Mouse (Mus musculus): ENCODE measurements around the gene Cdk12. TPM values are rescaled to one million over a fixed set of nuclear protein-coding genes. Genes with fewer than 3 reads are reported as not detected.

Cdk12 gene
- polyA plus RNA-seq, 1 experiment, result 29.6 TPM

DNA sequence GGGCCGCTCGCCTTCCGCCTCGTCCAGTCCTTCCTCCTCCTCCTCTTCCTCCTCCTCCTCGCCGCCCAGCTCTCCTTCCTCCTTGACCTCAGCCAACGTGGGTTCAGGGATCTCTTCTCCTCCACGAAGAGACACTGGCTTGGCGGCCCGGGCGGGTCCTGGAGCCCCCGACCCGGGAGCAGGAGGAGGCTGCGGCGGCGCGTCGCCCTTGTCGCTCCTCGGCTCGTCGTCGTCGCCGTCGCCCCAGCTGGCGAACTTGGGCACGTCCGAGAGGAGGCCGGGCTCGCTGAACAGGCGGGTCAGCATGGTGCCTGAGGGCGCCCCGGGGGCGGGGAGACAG lies 125.1 kb downstream of the Cdk12 start:
- Histone ChIP-seq H3K4me3 (ENCODE audit: insufficient read depth, low read length) (peak overlapping the region; percentile 8), H3K4me1 (ENCODE audit: control insufficient read depth, insufficient read depth, low read length) (no peaks in the 10 kb centered on the region), H3K27ac (ENCODE audit: insufficient read depth, low read depth, low read length) (no peak overlapping the region)
- TF ChIP-seq CTCF (IDR thresholded peaks at IDR 0.05; ENCODE audit: low read depth, low read length) (no peak), POLR2A (IDR thresholded peaks at IDR 0.05; ENCODE audit: borderline replicate concordance, low read depth, low read length) (no peak)

Other genes starting within 250 kb of the Cdk12 start
- 25.5 and 30.4 TPM in 2 replicates for gene Plxdc1, start 216.6 kb upstream of the Cdk12 start, polyA plus RNA-seq (2012; ENCODE audit: insufficient read depth, insufficient read length, missing spikeins)
- gene Arl5c, start 206.9 kb upstream of the Cdk12 start, polyA plus RNA-seq (2012; ENCODE audit: insufficient read depth, insufficient read length, missing spikeins), result 128 and 134 TPM in 2 replicates
- gene Cacnb1, start 180.0 kb upstream of the Cdk12 start, polyA plus RNA-seq (2012; ENCODE audit: insufficient read depth, insufficient read length, missing spikeins), result 9.6 and 9.7 TPM in 2 replicates
- 1,270 and 1,466 TPM in 2 replicates for gene Rpl19, start 176.3 kb upstream of the Cdk12 start, polyA plus RNA-seq (2012; ENCODE audit: insufficient read depth, insufficient read length, missing spikeins)
- 4.1 and 4.3 TPM in 2 replicates for gene Stac2, start 149.6 kb upstream of the Cdk12 start, polyA plus RNA-seq (2012; ENCODE audit: insufficient read depth, insufficient read length, missing spikeins)
- 50.6 and 54.7 TPM in 2 replicates for gene Fbxl20, start 52.7 kb upstream of the Cdk12 start, polyA plus RNA-seq (2012; ENCODE audit: insufficient read depth, insufficient read length, missing spikeins)
- 32.5 and 32.7 TPM in 2 replicates for gene Med1, start 9.8 kb upstream of the Cdk12 start, polyA plus RNA-seq (2012; ENCODE audit: insufficient read depth, insufficient read length, missing spikeins)
- gene Neurod2, start 126.6 kb downstream of the Cdk12 start, polyA plus RNA-seq (2012; ENCODE audit: insufficient read depth, insufficient read length, missing spikeins), result not detected in 2 replicates
- gene Ppp1r1b, start 145.3 kb downstream of the Cdk12 start, polyA plus RNA-seq (2012; ENCODE audit: insufficient read depth, insufficient read length, missing spikeins), result not detected in 2 replicates
- gene Stard3, start 155.3 kb downstream of the Cdk12 start, polyA plus RNA-seq (2012; ENCODE audit: insufficient read depth, insufficient read length, missing spikeins), result 62.3 and 63.7 TPM in 2 replicates
- gene Tcap, start 180.8 kb downstream of the Cdk12 start, polyA plus RNA-seq (2012; ENCODE audit: insufficient read depth, insufficient read length, missing spikeins), result not detected in 2 replicates
- gene Pnmt, start 183.4 kb downstream of the Cdk12 start, polyA plus RNA-seq (2012; ENCODE audit: insufficient read depth, insufficient read length, missing spikeins), result not detected in 2 replicates
- gene Pgap3, start 197.4 kb downstream of the Cdk12 start, polyA plus RNA-seq (2012; ENCODE audit: insufficient read depth, insufficient read length, missing spikeins), result 4.6 and 6.4 TPM in 2 replicates
- 0.17 TPM in 1 of 2 replicates, not detected in the other for gene Erbb2, start 209.4 kb downstream of the Cdk12 start, polyA plus RNA-seq (2012; ENCODE audit: insufficient read depth, insufficient read length, missing spikeins)
- 84.8 and 92.4 TPM in 2 replicates for gene Mien1, start 235.9 kb downstream of the Cdk12 start, polyA plus RNA-seq (2012; ENCODE audit: insufficient read depth, insufficient read length, missing spikeins)
- not detected in 2 replicates for gene Grb7, start 243.3 kb downstream of the Cdk12 start, polyA plus RNA-seq (2012; ENCODE audit: insufficient read depth, insufficient read length, missing spikeins)

All from bone marrow macrophage, adult 2 months (primary cell).